11 mouse cellular contexts compared by ENCODE assay signal in genomic region chr5:113035094-113036047, GRCm38 (mm10). TPM values are rescaled to one million over a fixed set of nuclear protein-coding genes. Genes with fewer than 3 reads are reported as not detected.
DNase-seq lines count a peak whose midpoint lies in the region; ATAC-seq and TF ChIP-seq lines count a peak whose summit lies in the region.
"Had no signal": no experiment of that assay in that cellular context is flagged by ENCODE, and none has a peak within 500 bp of the region (broad histone marks: within the 10 kb centered on the region; RNA-seq: fewer than 3 reads in every experiment).

No protein-coding gene starts in this region.

- peak overlapping the region; percentile 41 for H3K27ac ChIP-seq in heart, embryonic 16.5 days (ENCODE audit: low read length)
- H3K27ac ChIP-seq in intestine, postnatal 0 days (ENCODE audit: low read depth, low read length), result no peak overlapping the region
- peak overlapping the region; percentile 43 for H3K27ac ChIP-seq in midbrain, postnatal 0 days (ENCODE audit: low read depth, low read length)
- H3K27ac ChIP-seq: neural tube, embryonic 12.5 days had no signal

- peak overlapping the region; percentile 25; the same call in 1 of the 2 replicates for H3K4me2 ChIP-seq in heart, embryonic 16.5 days (ENCODE audit: low read depth, low read length)
- no peak overlapping the region for H3K4me2 ChIP-seq in intestine, postnatal 0 days (replicated peaks; ENCODE audit: low read depth)
- no peak overlapping the region for H3K4me2 ChIP-seq in midbrain, postnatal 0 days (ENCODE audit: low read depth, low read length, poor library complexity, severe bottlenecking)
- H3K4me2 ChIP-seq: neural tube, embryonic 12.5 days had no signal

- ATAC-seq in heart, embryonic 16.5 days (replicated peaks; ENCODE audit: extremely low read depth, insufficient read depth, low FRiP score), result peak; percentile 81
- peak; percentile 76 for ATAC-seq in intestine, postnatal 0 days
- no peak for ATAC-seq in midbrain, postnatal 0 days (ENCODE audit: low FRiP score)
- no peak; the same call in 1 of the 2 replicates for ATAC-seq in monocyte, adult 5-6 weeks (replicated peaks; ENCODE audit: insufficient number of reproducible peaks, low FRiP score, low TSS enrichment, poor library complexity, severe bottlenecking)
- ATAC-seq: Patski had no signal

- 0 out of 2 replicates have a peak, but pooled peaks cover 2% of the 10 kb centered on the region for H3K9me3 ChIP-seq in heart, embryonic 16.5 days (replicated peaks; ENCODE audit: control insufficient read depth, low read length)
- H3K9me3 ChIP-seq in intestine, postnatal 0 days (ENCODE audit: control insufficient read depth), result no peaks in the 10 kb centered on the region
- H3K9me3 ChIP-seq in midbrain, postnatal 0 days (ENCODE audit: low read length), result no peaks in the 10 kb centered on the region
- H3K9me3 ChIP-seq: neural tube, embryonic 12.5 days had no signal

- no peak for DNase-seq in heart, adult 18-20 months
- peak; percentile 51 for DNase-seq in Muller cell, postnatal 12 days (ENCODE audit: inconsistent ontology term)
- DNase-seq in midbrain, postnatal 0 days (ENCODE audit: low spot score), result no peak
- DNase-seq in gastrocnemius, postnatal 14 days, result no peak
- no peak for DNase-seq in adrenal gland, postnatal 36 days

- intact Hi-C loops in gastrocnemius, postnatal 14 days (cut with DNase I; ENCODE audit: low total_unique reads), result no loop called here

- 47% methylated on average over 10 of the region's 10 CpGs for WGBS in heart, embryonic 16.5 days
- WGBS in intestine, postnatal 0 days, result 46% methylated on average over 10 of the region's 10 CpGs
- 57% methylated on average over 10 of the region's 10 CpGs for WGBS in midbrain, postnatal 0 days

- no peak overlapping the region for H3K4me3 ChIP-seq in heart, embryonic 16.5 days (ENCODE audit: low read length)
- no peak overlapping the region for H3K4me3 ChIP-seq in intestine, postnatal 0 days (ENCODE audit: low read depth, low read length)
- no peak overlapping the region for H3K4me3 ChIP-seq in midbrain, postnatal 0 days (ENCODE audit: low read depth, low read length)
- H3K4me3 ChIP-seq: neural tube, embryonic 12.5 days had no signal

- no peaks in the 10 kb centered on the region for H3K27me3 ChIP-seq in heart, embryonic 16.5 days (ENCODE audit: control insufficient read depth, insufficient read depth, low read length)
- no peaks in the 10 kb centered on the region for H3K27me3 ChIP-seq in intestine, postnatal 0 days (replicated peaks; ENCODE audit: control insufficient read depth, insufficient read depth, low read length)
- no peaks in the 10 kb centered on the region for H3K27me3 ChIP-seq in midbrain, postnatal 0 days (ENCODE audit: insufficient read depth, low read length)
- H3K27me3 ChIP-seq: neural tube, embryonic 12.5 days had no signal

- H3K36me3 ChIP-seq in heart, embryonic 16.5 days (ENCODE audit: control insufficient read depth, insufficient read depth), result no peaks in the 10 kb centered on the region
- H3K36me3 ChIP-seq in intestine, postnatal 0 days (ENCODE audit: control insufficient read depth, insufficient read depth), result no peaks in the 10 kb centered on the region
- no peaks in the 10 kb centered on the region for H3K36me3 ChIP-seq in midbrain, postnatal 0 days (ENCODE audit: insufficient read depth, low read length)
- H3K36me3 ChIP-seq: neural tube, embryonic 12.5 days had no signal

- no peak for TF ChIP-seq CTCF in intestine, postnatal 0 days (IDR thresholded peaks at IDR 0.05; ENCODE audit: low read depth)
- TF ChIP-seq CTCF in midbrain, postnatal 0 days (IDR thresholded peaks at IDR 0.05), result no peak

- H3K9ac ChIP-seq in heart, embryonic 16.5 days (ENCODE audit: low read length), result no peak overlapping the region
- no peak overlapping the region for H3K9ac ChIP-seq in intestine, postnatal 0 days (ENCODE audit: low read depth, low read length)
- no peak overlapping the region for H3K9ac ChIP-seq in midbrain, postnatal 0 days (replicated peaks; ENCODE audit: low read length, poor library complexity, severe bottlenecking)
- H3K9ac ChIP-seq: neural tube, embryonic 12.5 days had no signal

- peaks cover 19% of the 10 kb centered on the region for H3K4me1 ChIP-seq in heart, embryonic 16.5 days (ENCODE audit: control insufficient read depth, insufficient read depth, low read length)
- H3K4me1 ChIP-seq in intestine, postnatal 0 days (replicated peaks; ENCODE audit: control insufficient read depth, insufficient read depth, low read length), result no peaks in the 10 kb centered on the region
- peaks cover 8% of the 10 kb centered on the region; the same call in 1 of the 2 replicates for H3K4me1 ChIP-seq in midbrain, postnatal 0 days (ENCODE audit: insufficient read depth, low read length)

RNA-seq across cellular contexts. Expression of gene Grk3, which starts 19.8 kb away (rescaled TPM):
- 21.7 and 23.9 TPM in 2 replicates for polyA plus RNA-seq in heart, embryonic 16.5 days (2015; fragmentation: Nextera tagmentation; extraction: Ambion mirVana)
- total RNA-seq in heart, adult 18-20 months (2021), result 1 to 10 TPM; 5.1 to 7.2 TPM
- 2.9 and 4.4 TPM in 2 replicates for polyA plus RNA-seq in intestine, postnatal 0 days (2015; fragmentation: Nextera tagmentation; extraction: Ambion mirVana)
- total RNA-seq in midbrain, postnatal 0 days (2014; rRNA removed), result 48.4 and 73.0 TPM in 2 replicates
- 15.2 and 21.1 TPM in 2 replicates for polyA plus RNA-seq in midbrain, postnatal 0 days (2015; fragmentation: Nextera tagmentation; extraction: Ambion mirVana)
- total RNA-seq in gastrocnemius, postnatal 14 days (2021), result 1 to 10 TPM; 3.7 to 4.1 TPM
- total RNA-seq in monocyte, adult 5-6 weeks (2017), result 295 to 342 TPM (median 339 TPM) in 3 replicates
- 10 to 100 TPM; 14.3 to 14.9 TPM for total RNA-seq in adrenal gland, postnatal 36 days (2021)
- polyA plus RNA-seq: Patski had no signal

RNA-seq across cellular contexts. Expression of gene Crybb2, which starts 34.5 kb away (rescaled TPM):
- not detected in 2 replicates for polyA plus RNA-seq in heart, embryonic 16.5 days (2015; fragmentation: Nextera tagmentation; extraction: Ambion mirVana)
- total RNA-seq in heart, adult 18-20 months (2021), result not detected
- not detected in 2 replicates for polyA plus RNA-seq in intestine, postnatal 0 days (2015; fragmentation: Nextera tagmentation; extraction: Ambion mirVana)
- not detected in 2 replicates for total RNA-seq in midbrain, postnatal 0 days (2014; rRNA removed)
- not detected in 2 replicates for polyA plus RNA-seq in midbrain, postnatal 0 days (2015; fragmentation: Nextera tagmentation; extraction: Ambion mirVana)
- total RNA-seq in gastrocnemius, postnatal 14 days (2021), result not detected
- not detected in 3 replicates for total RNA-seq in monocyte, adult 5-6 weeks (2017)
- total RNA-seq in adrenal gland, postnatal 36 days (2021), result not detected
- polyA plus RNA-seq: gonadal fat pad, adult 2 months; neural tube, embryonic 12.5 days; Patski had no signal

RNA-seq across cellular contexts. Expression of gene Crybb3, which starts 46.0 kb away (rescaled TPM):
- 0.91 and 1.1 TPM in 2 replicates for polyA plus RNA-seq in heart, embryonic 16.5 days (2015; fragmentation: Nextera tagmentation; extraction: Ambion mirVana)
- under 1 TPM; 0.23 to 0.55 TPM for total RNA-seq in heart, adult 18-20 months (2021)
- polyA plus RNA-seq in intestine, postnatal 0 days (2015; fragmentation: Nextera tagmentation; extraction: Ambion mirVana), result 0.93 and 1.2 TPM in 2 replicates
- total RNA-seq in midbrain, postnatal 0 days (2014; rRNA removed), result 1.4 and 3.0 TPM in 2 replicates
- polyA plus RNA-seq in midbrain, postnatal 0 days (2015; fragmentation: Nextera tagmentation; extraction: Ambion mirVana), result 2.2 and 3.1 TPM in 2 replicates
- total RNA-seq in gastrocnemius, postnatal 14 days (2021), result 1 to 10 TPM in 1 of 2 experiments, under 1 TPM in 1; 0.94 to 2.0 TPM
- total RNA-seq in monocyte, adult 5-6 weeks (2017), result not detected in 3 replicates
- total RNA-seq in adrenal gland, postnatal 36 days (2021), result 1 to 10 TPM in 1 of 2 experiments, not detected in 1; 1.9 TPM

Comparison
In these comparisons a context has a peak if more than half of its experiments do, and no peak if none do; other contexts are left out.
1. ATAC-seq: peak in heart, embryonic 16.5 days (single experiment) and intestine, postnatal 0 days (single experiment); none in midbrain, postnatal 0 days (single experiment) and monocyte, adult 5-6 weeks (single experiment).